Mouse (Mus musculus): Measurements from ENCODE around the gene Hist1h1b. TPM values are rescaled to one million over a fixed set of nuclear protein-coding genes. Genes with fewer than 3 reads are reported as not detected.
"Not testable (repeated sequence)": the region's sequence is repeated elsewhere in the genome, so short reads cannot be mapped to it uniquely, and the experiment has no call there.

Hist1h1b gene
- polyA plus RNA-seq (2015; fragmentation: Nextera tagmentation; extraction: Ambion mirVana), result 8.6 and 10.7 TPM in 2 replicates

GRCm38 (mm10) chr13:21779767-21780731, at the start of gene Hist1h1b:
Hist1h1b (minus strand) TSS chr13:21780625.
- Histone ChIP-seq H3K4me2 (peak within 1 kb of the TSS; percentile 93), H3K9me3 (replicated peaks) (no peaks in the 10 kb centered on the region), H3K9ac (peak within 1 kb of the TSS; percentile 72), H3K4me3 (peak within 1 kb of the TSS; percentile 64), H3K4me1 (replicated peaks) (peaks cover 30% of the 10 kb centered on the region), H3K36me3 (no peaks in the 10 kb centered on the region), H3K27ac (peak within 1 kb of the TSS; percentile 89), H3K27me3 (no peaks in the 10 kb centered on the region)
- WGBS, result under 1% methylated on average over 44 of the region's 44 CpGs
- peak; percentile 52 for ATAC-seq (replicated peaks; ENCODE audit: insufficient number of reproducible peaks, insufficient read depth, low FRiP score, low read depth)

GRCm38 (mm10) chr13:21828511-21828910, 48.1 kb upstream of the Hist1h1b start:
- Histone ChIP-seq H3K27me3 (no peaks in the 10 kb centered on the region), H3K27ac (no peak overlapping the region), H3K9me3 (replicated peaks) (no peaks in the 10 kb centered on the region), H3K9ac (no peak overlapping the region), H3K4me1 (replicated peaks) (no peaks in the 10 kb centered on the region), H3K4me3 (no peak overlapping the region), H3K4me2 (no peak overlapping the region), H3K36me3 (no peaks in the 10 kb centered on the region)
- WGBS, result 80% methylated on average over 3 of the region's 3 CpGs
- no peak for ATAC-seq (replicated peaks; ENCODE audit: insufficient number of reproducible peaks, insufficient read depth, low FRiP score, low read depth)

- not testable (repeated sequence) for H3K4me3 ChIP-seq; H3K9ac ChIP-seq; ATAC-seq (replicated peaks; ENCODE audit: insufficient number of reproducible peaks, insufficient read depth, low FRiP score, low read depth); H3K27me3 ChIP-seq; H3K36me3 ChIP-seq; H3K27ac ChIP-seq; H3K9me3 ChIP-seq (replicated peaks); H3K4me2 ChIP-seq; H3K4me1 ChIP-seq (replicated peaks)
- 77% methylated on average over 6 of the region's 16 CpGs for WGBS
Measured at GRCm38 (mm10) chr13:21820082-21820890, 39.9 kb upstream of the Hist1h1b start.

GRCm38 (mm10) chr13:21812092-21812491, 31.7 kb upstream of the Hist1h1b start:
- not testable (repeated sequence) for H3K4me1 ChIP-seq (replicated peaks); H3K27me3 ChIP-seq; H3K36me3 ChIP-seq; H3K9ac ChIP-seq; H3K9me3 ChIP-seq (replicated peaks)
- Histone ChIP-seq H3K4me2 (peak overlapping the region; percentile 48), H3K4me3 (0 out of 2 replicates have a peak overlapping the region, but pooled peaks have one; percentile 24), H3K27ac (peak overlapping the region; percentile 37; the same call in 1 of the 2 replicates)
- ATAC-seq (replicated peaks; ENCODE audit: insufficient number of reproducible peaks, insufficient read depth, low FRiP score, low read depth), result peak; percentile 27; the same call in 1 of the 2 replicates
- WGBS, result 0% methylated on average over 14 of the region's 14 CpGs

- 0 out of 2 replicates have a peak within 1 kb of the TSS, but pooled peaks have one; percentile 24 for H3K4me3 ChIP-seq
- H3K9me3 ChIP-seq (replicated peaks); H3K9ac ChIP-seq; H3K27me3 ChIP-seq; H3K36me3 ChIP-seq; H3K4me1 ChIP-seq (replicated peaks): not testable (repeated sequence)
- H3K27ac ChIP-seq, result peak within 1 kb of the TSS; percentile 37; the same call in 1 of the 2 replicates
- no CpG with 5 or more reads among the region's 24 CpGs for WGBS
- H3K4me2 ChIP-seq, result peak within 1 kb of the TSS; percentile 48
- peak; percentile 62 for ATAC-seq (replicated peaks; ENCODE audit: insufficient number of reproducible peaks, insufficient read depth, low FRiP score, low read depth)
Measured at GRCm38 (mm10) chr13:21811539-21811938, 31.1 kb upstream of the Hist1h1b start, which contains the start of gene Hist1h4m. Hist1h4m (plus strand) TSS chr13:21811746.

GRCm38 (mm10) chr13:21811074-21811473, 30.6 kb upstream of the Hist1h1b start:
- ATAC-seq (replicated peaks; ENCODE audit: insufficient number of reproducible peaks, insufficient read depth, low FRiP score, low read depth); H3K4me1 ChIP-seq (replicated peaks); H3K9me3 ChIP-seq (replicated peaks); H3K27ac ChIP-seq; H3K9ac ChIP-seq; H3K36me3 ChIP-seq; H3K27me3 ChIP-seq; H3K4me2 ChIP-seq; H3K4me3 ChIP-seq: not testable (repeated sequence)
- WGBS, result no CpG with 5 or more reads among the region's 8 CpGs

- H3K36me3 ChIP-seq; H3K4me3 ChIP-seq; H3K9ac ChIP-seq; H3K4me1 ChIP-seq (replicated peaks); H3K4me2 ChIP-seq; H3K9me3 ChIP-seq (replicated peaks); H3K27ac ChIP-seq; H3K27me3 ChIP-seq: not testable (repeated sequence)
- no CpG with 5 or more reads among the region's 23 CpGs for WGBS
- peak; percentile 95 for ATAC-seq (replicated peaks; ENCODE audit: insufficient number of reproducible peaks, insufficient read depth, low FRiP score, low read depth)
Measured at GRCm38 (mm10) chr13:21810073-21810472, 29.6 kb upstream of the Hist1h1b start, which contains the start of the genes Hist1h2bq and Hist1h2ao. Hist1h2bq (minus strand) TSS chr13:21810197. Hist1h2ao (plus strand) TSS chr13:21810465.

- H3K4me2 ChIP-seq; H3K27me3 ChIP-seq; H3K27ac ChIP-seq; H3K9me3 ChIP-seq (replicated peaks); H3K4me1 ChIP-seq (replicated peaks); H3K9ac ChIP-seq; ATAC-seq (replicated peaks; ENCODE audit: insufficient number of reproducible peaks, insufficient read depth, low FRiP score, low read depth); H3K36me3 ChIP-seq; H3K4me3 ChIP-seq: not testable (repeated sequence)
- no CpG with 5 or more reads among the region's 4 CpGs for WGBS
Measured at GRCm38 (mm10) chr13:21803058-21803457, 22.6 kb upstream of the Hist1h1b start.

- H3K27ac ChIP-seq; H3K4me1 ChIP-seq (replicated peaks); H3K27me3 ChIP-seq; H3K4me2 ChIP-seq; ATAC-seq (replicated peaks; ENCODE audit: insufficient number of reproducible peaks, insufficient read depth, low FRiP score, low read depth); H3K36me3 ChIP-seq; H3K4me3 ChIP-seq; H3K9me3 ChIP-seq (replicated peaks); H3K9ac ChIP-seq: not testable (repeated sequence)
Measured at GRCm38 (mm10) chr13:21797163-21797562, 16.7 kb upstream of the Hist1h1b start.

- H3K4me1 ChIP-seq (replicated peaks), result peaks cover 4% of the 10 kb centered on the region
- H3K27ac ChIP-seq, result no peak overlapping the region
- no peaks in the 10 kb centered on the region for H3K36me3 ChIP-seq
- H3K27me3 ChIP-seq, result no peaks in the 10 kb centered on the region
- WGBS, result 89% methylated on average over 7 of the region's 7 CpGs
- H3K4me3 ChIP-seq, result no peak overlapping the region
- H3K9me3 ChIP-seq (replicated peaks), result no peaks in the 10 kb centered on the region
- H3K9ac ChIP-seq, result no peak overlapping the region
- no peak for ATAC-seq (replicated peaks; ENCODE audit: insufficient number of reproducible peaks, insufficient read depth, low FRiP score, low read depth)
- H3K4me2 ChIP-seq, result no peak overlapping the region
Measured at GRCm38 (mm10) chr13:21795584-21795983, 15.2 kb upstream of the Hist1h1b start.

GRCm38 (mm10) chr13:21790601-21791283, 10.3 kb upstream of the Hist1h1b start:
- H3K27ac ChIP-seq, result no peak overlapping the region
- peaks cover 20% of the 10 kb centered on the region for H3K4me1 ChIP-seq (replicated peaks)
- no peaks in the 10 kb centered on the region for H3K36me3 ChIP-seq
- ATAC-seq (replicated peaks; ENCODE audit: insufficient number of reproducible peaks, insufficient read depth, low FRiP score, low read depth), result no peak
- no peaks in the 10 kb centered on the region for H3K27me3 ChIP-seq
- peak overlapping the region; percentile 47 for H3K9ac ChIP-seq
- H3K4me3 ChIP-seq, result peak overlapping the region; percentile 36
- WGBS, result 8% methylated on average over 18 of the region's 18 CpGs
- H3K4me2 ChIP-seq, result peak overlapping the region; percentile 69
- no peaks in the 10 kb centered on the region for H3K9me3 ChIP-seq (replicated peaks)

Measured in heart, embryonic 15.5 days (tissue).